Mouse (Mus musculus) CH12.LX (cell line): ENCODE measurements at regions not wholly inside any gene's neighbourhood (a gene's known extent, or its start where the extent isn't known, plus 50 kb on each side); places are given as distances from the start of the nearest gene placed in this dataset.

Experiments used
- DNase-seq: peaks from one replicate; pipeline ENCODE4 v3.0.0-alpha.2; 2013; ENCODE audit errors: extremely low read depth
- H3K27ac ChIP-seq: 2 replicates; pipeline ENCODE4 v1.5.1; 2012; ENCODE audit warnings: low read depth, mild to moderate bottlenecking, control low read depth, moderate library complexity; ENCODE audit not compliant: insufficient read depth
- H3K27me3 ChIP-seq: replicated peaks from 2 replicates; pipeline ENCODE3; 2012; ENCODE audit warnings: inconsistent platforms
- H3K36me3 ChIP-seq, 2 experiments: replicated peaks in 1 of 2; 2 replicates each; pipeline versions ENCODE3 to v1.6.1; 2012; ENCODE audit warnings: inconsistent platforms in 1 of 2, low read length in 1 of 2, mild to moderate bottlenecking in 1 of 2, mixed read lengths in 1 of 2, moderate library complexity in 1 of 2; ENCODE audit not compliant: control insufficient read depth in 1 of 2, insufficient read depth in 1 of 2
- H3K4me1 ChIP-seq, 2 experiments: 2 replicates each; pipeline ENCODE4 v1.6.1; 2012; ENCODE audit warnings: inconsistent platforms in 1 of 2, moderate library complexity in 1 of 2; ENCODE audit not compliant: insufficient read depth in 2 of 2, control insufficient read depth in 1 of 2
- H3K4me2 ChIP-seq: 2 replicates; pipeline ENCODE4 v1.6.1; 2012; ENCODE audit warnings: low read depth, mild to moderate bottlenecking, control low read depth; ENCODE audit not compliant: poor library complexity, insufficient read depth, severe bottlenecking
- H3K4me3 ChIP-seq, 3 experiments: fragments of 150-350 bp in 1 of 3; sonication (generic) in 1 of 3; replicated peaks in 1 of 3; 2 replicates each; pipeline versions ENCODE3 to v1.5.1; 2011 to 2012; ENCODE audit warnings: low read depth in 2 of 3, low read length in 2 of 3, mild to moderate bottlenecking in 2 of 3, moderate library complexity in 2 of 3, control low read depth in 1 of 3, improper control_type of control experiment in 1 of 3, inconsistent platforms in 1 of 3, mixed read lengths in 1 of 3; ENCODE audit not compliant: poor library complexity in 1 of 3
- H3K79me2 ChIP-seq: replicated peaks from 2 replicates; pipeline ENCODE4 v1.6.1; 2012; ENCODE audit warnings: mild to moderate bottlenecking, moderate library complexity; ENCODE audit not compliant: control insufficient read depth, poor library complexity, insufficient read depth, severe bottlenecking; ENCODE audit errors: extremely low read depth
- H3K9ac ChIP-seq: 2 replicates; pipeline ENCODE4 v1.6.1; 2012; ENCODE audit warnings: low read depth, mild to moderate bottlenecking, control low read depth, moderate library complexity; ENCODE audit not compliant: insufficient read depth
- H3K9me3 ChIP-seq: replicated peaks from 2 replicates; pipeline ENCODE3; 2012; ENCODE audit warnings: low read length, inconsistent platforms, mixed read lengths
- CHD1 ChIP-seq: IDR thresholded peaks from 2 replicates; pipeline ENCODE4 v1.6.1; 2012; ENCODE audit warnings: low read depth, low read length, improper control_type of control experiment, inconsistent platforms
- CTCF ChIP-seq, 2 experiments: IDR thresholded peaks in 1 of 2; conservative IDR thresholded peaks in 1 of 2; 2 replicates each; pipeline ENCODE4 v1.5.1; 2011 to 2012; ENCODE audit warnings: low read depth in 2 of 2, low read length in 2 of 2, improper control_type of control experiment in 1 of 2, inconsistent platforms in 1 of 2, mild to moderate bottlenecking in 1 of 2, moderate library complexity in 1 of 2
- E2F4 ChIP-seq: IDR thresholded peaks from 2 replicates; pipeline ENCODE4 v1.6.1; 2011; ENCODE audit warnings: low read depth, low read length, improper control_type of control experiment; ENCODE audit not compliant: insufficient replicate concordance
- ELF1 ChIP-seq: IDR thresholded peaks from 2 replicates; pipeline ENCODE4 v1.6.1; 2014; ENCODE audit warnings: low read depth, mild to moderate bottlenecking, inconsistent platforms, low read length, improper control_type of control experiment
- EP300 ChIP-seq: IDR thresholded peaks from 2 replicates; pipeline ENCODE4 v1.6.1; 2011; ENCODE audit warnings: low read length, improper control_type of control experiment
- ETS1 ChIP-seq: conservative IDR thresholded peaks from 2 replicates; pipeline ENCODE4 v1.6.1; 2012; ENCODE audit warnings: low read depth, mild to moderate bottlenecking, inconsistent platforms, low read length, improper control_type of control experiment, moderate library complexity
- GABPA ChIP-seq: IDR thresholded peaks from 2 replicates; pipeline ENCODE4 v1.6.1; 2012; ENCODE audit warnings: low read depth, low read length, improper control_type of control experiment, inconsistent platforms; ENCODE audit not compliant: insufficient replicate concordance
- HCFC1 ChIP-seq: IDR thresholded peaks from 2 replicates; pipeline ENCODE4 v1.6.1; 2012; ENCODE audit warnings: low read depth, mild to moderate bottlenecking, inconsistent platforms, low read length, improper control_type of control experiment
- IRF4 ChIP-seq: IDR thresholded peaks from 2 replicates; pipeline ENCODE4 v1.6.1; 2014; ENCODE audit warnings: low read depth, mild to moderate bottlenecking, inconsistent platforms, low read length, improper control_type of control experiment
- JUND ChIP-seq: conservative IDR thresholded peaks from 2 replicates; pipeline ENCODE4 v1.6.1; 2011; ENCODE audit warnings: low read depth, low read length, improper control_type of control experiment
- KAT2A ChIP-seq: IDR thresholded peaks from 2 replicates; pipeline ENCODE4 v1.6.1; 2012; ENCODE audit warnings: low read length, improper control_type of control experiment, inconsistent platforms; ENCODE audit not compliant: insufficient replicate concordance
- MAFK ChIP-seq: IDR thresholded peaks from 2 replicates; pipeline ENCODE4 v1.6.1; 2011; ENCODE audit warnings: low read length, improper control_type of control experiment; ENCODE audit not compliant: insufficient replicate concordance
- MAZ ChIP-seq: IDR thresholded peaks from 2 replicates; pipeline ENCODE4 v1.6.1; 2012; ENCODE audit warnings: low read depth, mild to moderate bottlenecking, inconsistent platforms, low read length, improper control_type of control experiment, moderate library complexity
- MEF2A ChIP-seq: IDR thresholded peaks from 2 replicates; pipeline ENCODE4 v1.6.1; 2014; ENCODE audit warnings: low read depth, mild to moderate bottlenecking, inconsistent platforms, low read length, improper control_type of control experiment, borderline replicate concordance
- MXI1 ChIP-seq: IDR thresholded peaks from 2 replicates; pipeline ENCODE4 v1.6.1; 2011; ENCODE audit warnings: mild to moderate bottlenecking, low read depth, low read length, improper control_type of control experiment
- NELFE ChIP-seq: IDR thresholded peaks from 2 replicates; pipeline ENCODE4 v1.6.1; 2011; ENCODE audit warnings: low read depth, low read length, improper control_type of control experiment
- NRF1 ChIP-seq: IDR thresholded peaks from 2 replicates; pipeline ENCODE4 v1.6.1; 2014; ENCODE audit warnings: low read depth, mild to moderate bottlenecking, inconsistent platforms, low read length, improper control_type of control experiment, moderate library complexity
- POLR2A ChIP-seq: IDR thresholded peaks from 2 replicates; pipeline ENCODE4 v1.6.1; 2011; ENCODE audit warnings: low read depth, mild to moderate bottlenecking, improper control_type of control experiment, low read length
- RCOR1 ChIP-seq: conservative IDR thresholded peaks from 2 replicates; pipeline ENCODE4 v1.6.1; 2012; ENCODE audit warnings: low read depth, mild to moderate bottlenecking, inconsistent platforms, low read length, improper control_type of control experiment
- SIN3A ChIP-seq: IDR thresholded peaks from 2 replicates; pipeline ENCODE4 v1.6.1; 2012; ENCODE audit warnings: low read length, improper control_type of control experiment, inconsistent platforms
- SMC3 ChIP-seq: IDR thresholded peaks from 2 replicates; pipeline ENCODE4 v1.6.1; 2011; ENCODE audit warnings: low read depth, low read length, improper control_type of control experiment
- TBP ChIP-seq: conservative IDR thresholded peaks from 2 replicates; pipeline ENCODE4 v1.6.1; 2011; ENCODE audit warnings: low read depth, low read length, improper control_type of control experiment
- TCF12 ChIP-seq: IDR thresholded peaks from 2 replicates; pipeline ENCODE4 v1.6.1; 2014; ENCODE audit warnings: low read depth, mild to moderate bottlenecking, inconsistent platforms, low read length, improper control_type of control experiment
- UBTF ChIP-seq: IDR thresholded peaks from 2 replicates; pipeline ENCODE4 v1.6.1; 2012; ENCODE audit warnings: low read depth, mild to moderate bottlenecking, inconsistent platforms, low read length, improper control_type of control experiment, moderate library complexity
- ZC3H11A ChIP-seq: IDR thresholded peaks from 2 replicates; pipeline ENCODE4 v1.6.1; 2012; ENCODE audit warnings: low read depth, mild to moderate bottlenecking, inconsistent platforms, low read length, improper control_type of control experiment
- ZMIZ1 ChIP-seq: IDR thresholded peaks from 2 replicates; pipeline ENCODE4 v1.6.1; 2012; ENCODE audit warnings: low read depth, mild to moderate bottlenecking, inconsistent platforms, low read length, improper control_type of control experiment
- dilution Hi-C: fragments of 300-500 bp; cut with MboI; formaldehyde crosslinking; loops from 2 replicates; pipeline ENCODE4 v1.14.3; 2020; ENCODE audit warnings: low sequenced_read_pairs; ENCODE audit not compliant: extremely low pct_unique_long_range_greater_than_20kb, extremely low pct_ligation_motif_present
- in situ Hi-C: fragments of 300-500 bp; cut with MboI; formaldehyde crosslinking; loops from 3 replicates; pipeline ENCODE4 v1.14.3; 2019; ENCODE audit warnings: low sequenced_read_pairs, low pct_ligation_motif_present, low pct_unique_long_range_greater_than_20kb, mixed read lengths

DNA sequence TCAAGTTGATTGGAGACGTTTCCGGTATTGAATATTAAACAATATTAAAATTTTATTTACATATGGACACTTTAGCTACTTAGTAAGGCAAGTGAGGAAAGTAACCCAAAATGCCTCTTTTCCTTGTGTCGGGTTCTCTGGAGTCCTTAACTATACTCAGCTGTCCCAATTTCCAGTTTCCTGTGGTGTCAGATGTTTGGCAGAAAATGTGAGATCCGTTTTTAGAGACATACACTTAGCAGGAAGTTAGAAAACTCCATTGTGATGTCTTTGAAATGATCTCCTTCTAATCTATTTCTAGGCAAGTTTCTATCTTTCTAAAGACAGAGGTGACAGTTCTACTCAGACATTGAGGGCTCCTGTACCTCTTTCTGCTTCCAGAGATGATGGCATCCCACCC, 168.9 kb upstream of the Plcxd3 start:
- Histone ChIP-seq H3K27me3 (no peaks in the 10 kb centered on the region), H3K4me1 (no peaks in the 10 kb centered on the region), H3K36me3 (no peaks in the 10 kb centered on the region), H3K4me2 (no peak overlapping the region), H3K27ac (no peak overlapping the region), H3K9me3 (no peaks in the 10 kb centered on the region), H3K4me3 (no peak overlapping the region), H3K79me2 (no peaks in the 10 kb centered on the region), H3K9ac (no peak overlapping the region)
- in situ Hi-C loops (no loop called here), dilution Hi-C loops (no loop called here)
- DNase-seq: no peak
- TF ChIP-seq ZC3H11A: no peak
- no peak for TF ChIP-seq RCOR1
- TF ChIP-seq TCF12: no peak
- no peak for TF ChIP-seq SMC3
- no peak for TF ChIP-seq KAT2A
- TF ChIP-seq MXI1: no peak
- TF ChIP-seq HCFC1: no peak
- TF ChIP-seq EP300: no peak
- no peak for TF ChIP-seq GABPA
- no peak for TF ChIP-seq MEF2A
- no peak for TF ChIP-seq CHD1
- no peak for TF ChIP-seq POLR2A

- no peak overlapping the region for H3K4me2 ChIP-seq
- TF ChIP-seq ETS1 (no peak), UBTF (no peak), MXI1 (no peak), GABPA (no peak), ZMIZ1 (no peak), NELFE (no peak), SMC3 (no peak), NRF1 (no peak), TBP (no peak), IRF4 (no peak), POLR2A (no peak), MAZ (no peak), ZC3H11A (no peak), RCOR1 (no peak), E2F4 (no peak), SIN3A (no peak), JUND (no peak), MAFK (no peak), ELF1 (no peak), CTCF (conservative IDR thresholded peaks at IDR 0.05 in 1 of 2, IDR thresholded peaks at IDR 0.05 in 1 of 2; ENCODE audit: low read depth in 2 of 2, low read length in 2 of 2) (no peak)
- no peaks in the 10 kb centered on the region for H3K27me3 ChIP-seq
- no peak overlapping the region for H3K4me3 ChIP-seq
- H3K27ac ChIP-seq: no peak overlapping the region
- no peaks in the 10 kb centered on the region for H3K4me1 ChIP-seq
- in situ Hi-C loops (no loop called here), dilution Hi-C loops (no loop called here)
- H3K79me2 ChIP-seq: no peaks in the 10 kb centered on the region
- H3K9ac ChIP-seq: no peak overlapping the region
- H3K9me3 ChIP-seq: no peaks in the 10 kb centered on the region
- DNase-seq: no peak
- H3K36me3 ChIP-seq: no peaks in the 10 kb centered on the region
These were observed 161.9 kb upstream of the Plcxd3 start for GRCm38 (mm10) chr15:4213371-4213770.
